Mouse (Mus musculus) inflammation-experienced regulatory T-cells, adult 6 months (primary cell): ENCODE data around the gene Fmnl1. TPM values are rescaled to one million over a fixed set of nuclear protein-coding genes. Genes with fewer than 3 reads are reported as not detected.

Experiments
- ATAC-seq: one replicate; pipeline ENCODE4 v1.8.0; 2017
- polyA plus RNA-seq, 3 experiments: library from polyadenylated mRNA; unstranded; fragments of 100-300 nt; shearing (Covaris generic); gene quantifications; one replicate each; pipeline ENCODE4 v1.2.1; 2017

The Fmnl1 gene
- polyA plus RNA-seq: 10 to 100 TPM; 52.9 to 64.4 (median 60.6) TPM

GRCm38 (mm10) chr11:103170494-103171285 lies at the start of gene Fmnl1:
Gene Fmnl1 (plus strand): TSS chr11:103171107.
- peak; percentile 10 for ATAC-seq

- ATAC-seq: peak; percentile 2
Measured at GRCm38 (mm10) chr11:103131701-103132575, 39.0 kb upstream of the Fmnl1 start, which contains the start of gene Hexim2. Gene Hexim2 (plus strand): TSS chr11:103132429.

DNA sequence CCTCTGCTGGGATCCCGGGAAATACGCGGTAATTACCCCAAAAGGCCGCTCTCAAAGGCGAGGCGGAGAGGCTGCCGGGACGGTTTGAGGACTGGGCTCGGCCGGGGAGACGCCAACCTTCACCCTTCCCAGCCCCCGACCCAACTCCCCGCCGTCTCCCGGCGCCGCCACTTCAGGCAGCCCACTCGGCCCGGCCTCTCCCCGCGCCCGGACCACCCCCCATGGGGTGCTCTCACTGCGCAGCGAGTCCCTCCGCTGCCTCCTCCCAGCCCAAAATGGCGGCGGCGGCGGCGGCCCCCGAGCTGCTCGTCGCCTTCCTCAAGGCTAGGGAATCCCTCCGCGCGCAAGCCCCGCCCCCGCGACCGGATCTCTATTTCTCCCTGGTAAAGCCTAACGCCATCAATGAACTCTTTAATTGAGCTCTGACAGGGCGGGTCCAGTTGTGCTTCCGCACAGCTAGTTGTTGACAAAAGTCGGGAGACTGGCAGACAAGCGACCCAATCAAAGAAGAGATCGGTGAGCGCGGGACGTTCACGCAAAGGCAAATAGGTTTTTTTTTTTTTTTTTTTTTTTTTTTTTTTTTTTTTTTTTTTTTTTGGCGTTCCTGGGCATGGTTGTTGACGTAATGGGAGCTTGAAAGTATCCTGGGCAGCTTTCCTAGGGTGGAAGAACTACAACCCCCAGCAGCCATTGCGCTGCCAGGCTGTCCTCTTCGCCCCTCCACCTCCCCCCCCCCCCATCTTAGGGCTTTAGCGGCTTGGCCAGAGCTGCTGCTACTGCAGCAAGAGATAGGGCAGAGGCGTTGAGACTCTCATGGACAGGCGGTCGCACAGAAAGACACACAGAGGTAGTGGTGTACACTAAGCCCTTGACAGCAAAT lies 38.1 kb upstream of the Fmnl1 start:
- peak; percentile 95 for ATAC-seq

DNA sequence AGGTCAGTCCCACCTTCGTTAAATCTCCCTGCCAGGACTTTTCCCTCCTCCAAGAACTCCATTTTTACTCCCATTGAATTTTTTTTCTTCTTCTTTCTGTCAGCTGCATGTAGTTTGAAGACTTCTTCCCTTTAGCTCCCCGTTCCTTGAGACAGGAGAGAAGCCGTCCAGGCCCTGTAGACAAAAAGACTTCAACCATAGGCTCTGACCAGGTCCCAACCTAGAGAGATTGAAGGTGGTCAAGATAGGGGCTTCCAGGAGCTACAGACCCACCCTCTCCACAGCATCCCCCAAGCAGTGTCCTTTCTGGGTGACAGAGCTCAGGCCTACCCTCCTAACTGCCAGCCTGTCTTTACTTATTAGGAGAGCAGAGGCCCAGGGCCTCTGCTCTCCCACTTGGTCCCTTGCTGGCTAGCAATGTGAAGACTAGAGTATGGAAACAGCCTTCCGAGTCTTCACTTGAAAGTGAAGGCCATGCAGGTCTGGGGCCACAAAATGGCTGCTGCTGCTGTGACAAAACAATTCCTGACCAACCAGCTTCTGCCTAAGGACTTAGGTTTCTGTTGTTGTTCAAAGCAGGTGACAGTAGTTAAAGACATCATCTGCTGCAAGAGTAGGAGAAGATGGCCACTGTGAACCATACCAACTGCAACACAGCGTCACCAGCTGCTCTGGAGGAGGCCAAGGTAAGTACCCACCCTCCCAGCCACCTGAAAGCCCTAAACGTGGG lies 37.3 kb upstream of the Fmnl1 start:
- ATAC-seq: no peak

DNA sequence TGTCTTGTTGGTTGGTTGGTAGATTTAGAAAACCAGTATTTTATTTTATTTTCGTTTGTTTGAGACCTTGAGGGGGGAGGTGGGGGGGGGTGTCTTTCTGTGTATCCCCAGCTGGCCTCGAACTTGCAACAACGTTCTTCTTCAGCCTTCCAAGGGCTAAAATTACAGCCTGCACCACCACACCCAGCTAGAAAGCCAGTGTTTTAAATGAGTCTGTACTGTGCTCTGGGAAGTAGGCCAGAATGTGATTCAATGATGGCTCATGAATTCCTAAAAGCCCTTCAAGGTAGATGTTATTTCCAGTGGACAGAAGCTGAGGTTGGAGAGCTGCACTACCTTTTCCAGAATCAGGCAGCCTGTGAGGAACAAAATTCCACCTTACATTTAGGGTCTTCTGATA lies 36.7 kb upstream of the Fmnl1 start:
- ATAC-seq: no peak

GRCm38 (mm10) chr11:103136039-103136577 lies 34.8 kb upstream of the Fmnl1 start:
- no peak for ATAC-seq

- ATAC-seq: no peak
Measured at GRCm38 (mm10) chr11:103139951-103140762, 30.8 kb upstream of the Fmnl1 start.

GRCm38 (mm10) chr11:103140763-103141100 lies 30.2 kb upstream of the Fmnl1 start:
- no peak for ATAC-seq

DNA sequence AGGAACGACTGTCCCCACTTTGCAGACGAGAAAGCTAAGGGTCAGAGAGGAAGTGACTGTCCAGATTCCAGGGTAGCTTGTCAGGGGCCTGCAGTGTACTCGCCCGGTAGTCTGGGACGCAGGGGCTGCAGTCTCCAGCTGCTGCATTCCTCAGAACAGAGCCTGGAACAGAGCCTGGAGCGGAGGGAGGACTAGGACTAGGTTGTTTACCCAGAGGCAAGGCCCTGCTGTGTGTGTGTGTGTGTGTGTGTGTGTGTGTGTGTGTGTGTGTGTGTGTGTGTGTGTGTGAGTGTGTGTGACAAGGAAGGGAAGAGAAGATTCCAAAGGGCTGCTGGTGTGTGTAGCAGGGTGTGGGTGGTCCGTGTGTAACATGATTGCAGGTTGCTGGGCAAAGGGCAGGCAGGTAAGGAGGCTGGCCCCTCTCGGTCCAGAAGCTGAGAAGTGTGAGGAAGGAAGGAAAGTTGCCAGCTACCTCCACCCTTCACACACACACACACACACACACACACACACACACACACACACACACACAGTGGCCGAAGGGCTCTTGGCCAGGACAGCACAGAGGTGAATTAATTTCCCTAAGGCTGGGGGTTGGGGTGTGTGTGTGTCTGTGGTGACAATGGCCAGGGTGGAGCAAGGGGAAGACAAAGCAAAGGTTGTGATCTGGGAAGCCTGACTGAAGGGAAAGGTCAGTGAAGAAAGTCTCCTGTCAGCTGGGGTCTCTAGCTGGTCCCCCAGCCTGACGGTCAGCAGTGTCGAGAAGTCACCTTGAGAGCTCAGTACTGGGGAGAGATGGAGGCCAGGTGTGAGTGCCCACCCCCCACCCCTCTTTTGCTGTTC lies 29.6 kb upstream of the Fmnl1 start:
- no peak for ATAC-seq

DNA sequence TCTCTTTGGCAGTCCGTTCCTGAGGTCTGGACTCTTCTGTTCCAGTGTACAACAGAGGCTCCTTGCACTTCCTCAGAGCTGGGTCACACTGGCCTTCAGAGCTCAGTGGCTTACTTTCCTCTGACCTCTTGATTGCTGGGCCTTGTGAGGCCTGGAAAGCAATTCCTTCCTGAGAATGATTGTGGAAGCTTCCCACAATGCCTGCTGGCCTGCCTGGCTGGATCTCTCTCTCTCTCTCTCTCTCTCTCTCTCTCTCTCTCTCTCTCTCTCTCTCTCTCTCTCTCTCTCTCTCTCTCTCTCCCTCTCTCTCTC lies 29.0 kb upstream of the Fmnl1 start:
- ATAC-seq: no peak

- ATAC-seq: peak; percentile 86
Measured at GRCm38 (mm10) chr11:103142441-103143182, 28.3 kb upstream of the Fmnl1 start.

DNA sequence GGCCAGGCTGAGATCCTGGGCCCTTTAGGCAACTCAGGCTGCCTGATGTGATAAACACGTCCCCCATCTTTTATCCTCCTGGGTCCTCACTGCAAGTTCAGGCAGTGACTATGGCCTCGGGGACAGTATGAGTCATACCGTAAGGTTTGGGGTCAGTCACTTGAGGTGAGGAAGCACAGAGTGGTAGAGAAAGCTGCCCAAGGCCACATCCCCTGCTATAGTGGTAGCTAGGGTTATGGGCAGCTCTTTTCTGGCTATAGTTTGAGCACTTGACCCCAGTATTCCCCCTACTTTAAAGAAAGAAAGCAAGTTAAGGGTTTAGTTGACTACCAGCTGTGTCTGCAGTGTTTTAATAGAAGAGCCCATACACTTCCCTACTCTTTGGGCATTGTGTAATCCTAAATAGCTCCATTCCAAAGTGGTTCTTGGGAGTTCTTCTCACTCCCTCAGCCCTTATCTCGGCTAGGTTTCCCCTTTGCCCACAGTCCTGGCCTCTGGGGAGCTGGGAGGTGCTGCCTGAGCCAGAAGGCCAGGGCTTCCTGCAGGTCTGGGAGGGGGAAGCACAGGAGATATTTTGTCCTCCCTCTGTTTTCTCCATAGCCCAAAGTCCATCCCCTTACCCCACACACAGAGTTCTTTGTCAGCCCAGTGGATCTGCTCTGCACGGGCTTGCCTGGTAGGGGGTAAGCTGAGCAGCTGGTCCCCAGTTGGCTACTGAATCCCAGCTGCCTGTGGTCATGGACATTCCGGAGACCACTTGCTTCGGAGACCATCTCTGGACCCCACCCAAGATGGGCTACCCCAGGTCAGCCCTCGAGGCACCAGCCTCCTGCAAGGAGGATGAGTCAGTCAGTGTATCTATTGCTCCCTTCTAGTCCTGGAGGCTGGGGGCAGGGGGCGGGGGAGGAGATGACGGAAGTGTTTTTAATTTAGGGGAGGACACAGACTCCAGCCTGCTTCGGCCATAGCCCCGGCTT lies 26.3 kb upstream of the Fmnl1 start:
- no peak for ATAC-seq

- ATAC-seq: no peak
Measured at GRCm38 (mm10) chr11:103146386-103146785, 24.5 kb upstream of the Fmnl1 start.

GRCm38 (mm10) chr11:103147766-103148165 lies 23.1 kb upstream of the Fmnl1 start:
- no peak for ATAC-seq

DNA sequence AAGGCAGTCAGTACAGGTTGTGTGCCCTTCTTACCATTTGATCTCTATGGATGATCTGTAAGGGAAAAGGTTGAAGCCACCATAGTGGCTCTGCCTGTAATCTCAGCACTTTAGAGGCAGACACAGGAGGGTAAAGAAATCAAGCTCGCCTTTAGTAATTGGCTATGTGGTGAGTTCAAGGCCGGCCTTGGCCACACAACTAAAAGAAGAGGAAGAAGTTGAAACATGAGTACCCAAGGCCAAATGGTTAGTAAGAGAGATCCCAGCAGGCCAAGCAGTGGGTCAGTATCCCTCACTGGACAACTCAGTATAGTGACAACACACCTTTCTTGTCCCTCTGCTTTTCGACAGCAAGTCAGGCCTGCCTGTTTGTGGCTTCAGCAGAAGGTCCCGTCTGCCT lies 21.1 kb upstream of the Fmnl1 start:
- ATAC-seq: no peak

DNA sequence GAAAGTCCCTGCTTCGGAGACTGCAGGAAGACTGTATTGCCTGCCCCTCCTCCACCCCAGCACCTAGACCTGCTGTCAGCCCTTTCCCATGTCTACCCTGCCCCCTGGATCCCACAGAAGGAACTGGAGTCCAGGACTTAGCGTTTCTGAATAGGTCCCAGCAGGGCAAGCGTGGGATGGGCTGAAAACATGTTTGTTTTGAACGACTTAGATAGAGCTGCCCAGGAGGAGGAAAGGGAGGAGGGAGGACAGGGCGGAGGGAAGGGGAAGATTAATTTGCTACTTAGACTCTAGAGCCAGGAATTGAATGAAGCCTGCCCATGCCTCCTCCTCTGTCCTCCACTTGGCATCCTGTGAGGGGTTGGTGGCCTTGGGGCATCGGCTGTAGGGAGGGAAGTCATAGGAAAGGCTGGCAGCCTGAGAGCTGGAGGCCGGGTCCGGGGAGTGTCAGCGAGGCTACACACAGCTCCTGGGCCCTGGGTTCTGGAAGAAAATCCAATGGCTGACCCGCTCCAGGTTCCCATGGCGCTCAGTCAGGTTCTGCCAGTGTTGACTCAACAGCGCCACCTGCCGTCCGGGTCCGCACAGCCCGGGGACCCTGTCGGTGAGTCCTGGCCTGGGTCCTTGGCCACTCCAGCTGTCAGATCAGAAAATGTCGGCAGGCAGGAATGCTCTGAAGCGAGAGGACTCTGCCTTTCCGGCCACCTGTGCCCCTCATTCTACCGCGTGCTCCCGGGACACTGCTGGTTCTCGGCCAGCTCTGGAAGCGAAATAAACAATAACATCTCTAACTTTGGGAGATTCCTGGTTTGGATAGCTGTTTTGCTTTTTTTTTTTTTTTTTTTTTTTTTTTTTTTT lies 12.1 kb upstream of the Fmnl1 start:
- peak; percentile 95 for ATAC-seq

DNA sequence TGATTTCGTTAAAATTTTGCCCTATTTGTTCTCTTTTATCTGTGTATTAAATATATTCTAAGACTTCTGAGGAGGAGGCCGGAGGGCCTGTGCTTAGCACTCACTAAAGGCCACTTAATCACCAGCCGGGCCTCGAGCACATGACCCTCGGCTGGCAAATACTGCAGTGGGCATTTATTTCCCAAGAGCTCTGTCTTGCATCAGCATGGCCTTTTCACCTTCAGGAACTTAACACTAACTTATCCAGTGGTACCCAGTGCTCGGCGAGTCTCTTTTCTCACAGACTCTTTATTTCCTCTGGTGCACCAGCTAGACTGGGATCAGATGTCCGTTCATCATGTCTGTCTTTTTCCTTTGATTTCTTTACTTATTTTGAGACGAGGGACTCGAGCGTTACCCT lies 10.2 kb upstream of the Fmnl1 start:
- no peak for ATAC-seq
